Mouse (Mus musculus) c-Kit-positive CD71-positive TER-119-positive erythroid progenitor cells, embryonic 14.5 days (primary cell): Measurements from ENCODE around the gene Tjp1.

Source experiments
- DNase-seq: peaks from one replicate; pipeline ENCODE4 v3.0.0-alpha.2; 2013; ENCODE audit warnings: low spot score

Gene Tjp1

GRCm38 (mm10) chr7:65357538-65357937, 170.0 kb downstream of the Tjp1 start:
- no peak for DNase-seq

- DNase-seq = no peak
Measured at GRCm38 (mm10) chr7:65356204-65356603, 171.4 kb downstream of the Tjp1 start.

DNA sequence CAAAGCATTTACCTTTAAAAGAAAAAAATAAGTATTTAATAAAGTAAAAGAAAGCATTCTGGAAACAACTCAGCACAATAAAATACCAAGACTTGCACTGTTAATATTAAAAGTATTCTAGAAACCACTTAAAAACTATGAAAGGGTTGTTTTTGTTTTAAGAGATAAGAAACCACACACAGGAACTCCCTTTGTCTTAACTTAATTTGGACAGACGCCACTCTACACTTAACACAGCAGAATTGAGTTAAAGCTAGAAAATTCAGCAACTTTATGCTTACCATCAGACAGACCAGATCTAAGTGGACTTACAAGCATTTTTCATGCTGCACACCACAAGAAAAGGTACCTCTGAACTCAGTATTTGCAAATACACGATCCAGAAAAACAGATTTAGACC, 172.7 kb downstream of the Tjp1 start:
- no peak for DNase-seq

DNA sequence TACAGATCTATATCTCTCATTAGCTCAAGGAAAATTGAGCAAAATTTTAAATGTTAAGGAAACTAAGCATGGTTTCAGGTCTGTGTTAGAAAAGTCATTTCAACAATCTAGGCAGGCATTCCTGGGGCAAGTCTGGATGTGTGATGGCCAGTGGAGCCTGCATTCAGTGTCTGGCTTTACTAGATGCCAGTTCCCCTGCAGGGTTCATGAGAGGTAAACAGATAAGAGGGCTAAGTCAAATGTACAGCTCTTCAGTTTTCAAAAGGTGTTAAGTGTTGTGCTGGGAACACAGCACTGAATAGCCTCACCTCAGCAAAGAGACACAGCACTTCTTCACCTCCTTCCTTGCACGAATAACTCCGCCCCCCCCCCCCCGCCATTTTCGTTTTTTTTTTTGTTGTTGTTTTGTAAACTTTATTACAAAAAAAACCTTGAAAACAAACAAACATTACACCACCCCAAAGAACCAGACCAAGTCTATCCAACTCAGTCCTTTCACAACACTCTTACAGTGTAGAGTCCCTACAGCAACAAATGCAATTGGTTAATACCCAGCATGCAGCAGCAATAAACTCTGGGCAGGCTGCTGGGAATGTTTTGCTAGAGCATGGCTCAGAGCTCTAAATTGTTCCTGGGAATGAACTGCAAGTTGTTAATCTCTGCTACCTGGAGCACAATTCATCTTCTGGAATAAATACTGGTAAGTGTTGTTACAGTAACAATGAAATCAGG, 177.1 kb downstream of the Tjp1 start:
- no peak for DNase-seq

DNA sequence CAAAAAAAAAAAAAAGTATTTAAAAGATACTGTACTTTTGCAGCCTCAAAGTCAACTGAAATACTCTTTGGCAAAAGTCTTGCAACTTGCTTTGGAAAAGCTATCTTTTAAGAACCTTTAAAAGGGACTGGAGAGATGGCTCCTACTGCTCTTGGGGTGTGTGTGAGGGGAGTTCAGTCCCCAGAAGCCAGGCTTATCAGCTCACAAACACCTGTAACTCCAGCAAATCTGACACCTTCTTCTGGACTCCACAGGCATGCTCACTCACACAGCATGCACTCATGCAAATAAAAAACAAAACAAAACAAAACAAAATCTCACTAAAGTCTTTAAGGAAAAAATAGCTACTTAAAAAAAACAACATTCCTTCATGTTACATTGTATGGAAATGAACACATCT, 179.0 kb downstream of the Tjp1 start:
- no peak for DNase-seq

GRCm38 (mm10) chr7:65345314-65345713, 182.3 kb downstream of the Tjp1 start:
- no peak for DNase-seq

DNA sequence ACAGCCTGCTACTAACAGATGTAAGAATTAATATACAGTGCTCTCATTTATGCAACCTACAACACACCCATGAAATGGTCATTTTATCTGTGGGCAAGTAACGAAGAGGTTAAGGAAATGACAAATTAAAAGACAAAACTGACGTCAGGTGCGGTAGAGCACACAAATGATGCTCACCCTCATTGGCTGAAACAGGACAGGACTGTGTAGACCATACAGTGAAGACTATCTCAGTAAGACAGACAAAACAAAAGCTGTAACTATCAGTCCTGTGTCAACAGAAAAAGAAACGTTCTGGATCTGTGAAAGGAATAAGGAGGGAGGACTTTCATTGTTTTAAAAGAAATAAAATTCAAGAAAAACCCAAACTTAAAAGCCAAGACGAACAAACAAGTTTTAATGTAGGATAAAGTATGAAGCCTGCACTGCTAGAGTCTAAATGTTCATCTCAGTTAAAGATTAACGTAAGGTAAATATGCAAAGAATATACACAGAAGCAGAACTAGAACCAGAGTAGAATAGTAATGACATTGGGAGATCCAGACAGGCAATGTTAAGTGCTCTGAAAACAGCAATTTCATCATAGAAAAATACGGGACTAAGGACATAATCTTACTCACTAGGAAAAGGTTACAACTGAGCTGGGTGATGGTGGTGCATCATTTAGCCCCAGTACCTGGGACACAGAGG, 189.9 kb downstream of the Tjp1 start:
- DNase-seq = no peak

GRCm38 (mm10) chr7:65333081-65333760, 194.4 kb downstream of the Tjp1 start:
- DNase-seq = no peak

- DNase-seq = peak; percentile 52
Measured at GRCm38 (mm10) chr7:65319047-65319725, 208.4 kb downstream of the Tjp1 start.

DNA sequence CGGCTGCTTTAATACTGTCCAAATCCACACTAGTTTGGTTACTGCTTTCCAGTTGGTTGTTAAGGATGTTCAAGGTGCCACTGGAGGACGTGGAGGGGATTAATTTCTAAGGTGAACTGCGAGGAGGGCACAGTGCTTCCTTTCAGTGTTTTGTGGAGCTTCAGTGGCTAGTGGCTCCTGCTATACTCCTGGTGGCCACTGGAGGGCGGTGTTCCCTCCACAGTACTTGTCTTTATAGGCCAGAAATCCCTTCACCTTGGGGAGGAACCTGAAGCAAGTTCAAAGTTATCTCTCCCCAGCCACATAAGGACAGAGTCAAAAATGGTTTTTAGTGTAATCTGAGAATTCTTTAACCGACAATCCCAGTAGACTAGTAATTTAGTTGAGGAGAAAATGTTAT, 210.2 kb downstream of the Tjp1 start:
- DNase-seq = peak; percentile 34

DNA sequence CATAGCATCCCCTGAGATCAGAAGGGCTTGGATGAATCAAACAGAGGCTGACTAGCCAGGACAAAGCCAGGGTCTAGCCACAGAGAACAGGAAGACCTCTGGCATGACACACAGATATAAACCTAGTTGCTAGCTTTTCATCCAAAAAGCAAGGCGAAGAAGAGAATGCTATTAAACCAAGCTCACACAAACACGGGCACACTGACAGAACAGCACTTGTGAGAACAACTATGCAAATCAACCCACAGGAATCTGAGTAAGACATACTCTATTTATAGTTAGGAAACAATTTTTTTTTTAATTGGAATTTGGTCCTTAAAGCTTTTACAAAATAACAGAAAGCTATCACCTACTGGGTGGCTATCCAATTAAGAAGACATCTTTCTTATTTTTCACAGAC, 212.4 kb downstream of the Tjp1 start:
- no peak for DNase-seq

DNA sequence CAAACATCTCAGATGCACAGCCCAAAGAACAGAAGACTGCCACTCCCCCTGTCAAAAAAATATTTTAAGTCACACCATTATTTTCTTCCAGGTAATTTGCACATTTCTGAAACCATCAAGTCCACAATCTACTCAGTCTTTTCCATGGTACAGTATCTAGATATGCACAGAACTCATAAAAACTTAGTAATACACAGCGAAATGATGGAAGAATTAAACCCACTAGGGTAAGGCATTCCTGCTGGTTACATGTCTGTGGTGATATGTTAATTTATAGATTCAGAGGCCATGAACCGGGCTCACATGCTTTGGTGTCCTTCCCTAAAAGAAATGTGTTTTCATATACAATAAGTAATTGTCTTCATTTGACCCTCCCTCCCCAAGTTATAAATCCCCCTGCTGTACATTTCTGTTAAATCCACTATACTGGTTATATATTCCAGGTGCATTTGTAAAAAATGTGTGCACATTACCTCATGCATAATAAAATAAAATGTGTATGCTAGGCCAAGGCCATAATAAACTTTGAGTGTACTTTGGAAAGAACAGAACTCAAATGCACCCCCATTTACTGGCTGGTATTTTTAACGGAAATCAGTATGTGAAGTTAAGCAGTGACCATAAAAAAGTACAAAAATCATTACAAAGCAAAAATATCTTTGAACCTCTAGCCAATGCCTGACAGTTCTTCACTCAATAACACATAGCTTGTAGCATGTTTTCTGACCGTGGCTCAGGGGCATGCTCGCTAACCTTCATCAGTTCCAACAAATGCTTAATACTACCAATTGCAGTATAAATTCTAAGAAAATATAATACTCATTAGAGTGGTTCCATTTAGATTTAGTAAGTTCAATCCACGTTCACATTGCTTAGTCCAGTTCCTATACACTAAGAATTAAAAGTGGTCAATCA, 230.6 kb downstream of the Tjp1 start:
- no peak for DNase-seq

GRCm38 (mm10) chr7:65282886-65283285, 244.7 kb downstream of the Tjp1 start:
- no peak for DNase-seq

- DNase-seq = no peak
Measured at GRCm38 (mm10) chr7:65281960-65282359, 245.6 kb downstream of the Tjp1 start.

DNA sequence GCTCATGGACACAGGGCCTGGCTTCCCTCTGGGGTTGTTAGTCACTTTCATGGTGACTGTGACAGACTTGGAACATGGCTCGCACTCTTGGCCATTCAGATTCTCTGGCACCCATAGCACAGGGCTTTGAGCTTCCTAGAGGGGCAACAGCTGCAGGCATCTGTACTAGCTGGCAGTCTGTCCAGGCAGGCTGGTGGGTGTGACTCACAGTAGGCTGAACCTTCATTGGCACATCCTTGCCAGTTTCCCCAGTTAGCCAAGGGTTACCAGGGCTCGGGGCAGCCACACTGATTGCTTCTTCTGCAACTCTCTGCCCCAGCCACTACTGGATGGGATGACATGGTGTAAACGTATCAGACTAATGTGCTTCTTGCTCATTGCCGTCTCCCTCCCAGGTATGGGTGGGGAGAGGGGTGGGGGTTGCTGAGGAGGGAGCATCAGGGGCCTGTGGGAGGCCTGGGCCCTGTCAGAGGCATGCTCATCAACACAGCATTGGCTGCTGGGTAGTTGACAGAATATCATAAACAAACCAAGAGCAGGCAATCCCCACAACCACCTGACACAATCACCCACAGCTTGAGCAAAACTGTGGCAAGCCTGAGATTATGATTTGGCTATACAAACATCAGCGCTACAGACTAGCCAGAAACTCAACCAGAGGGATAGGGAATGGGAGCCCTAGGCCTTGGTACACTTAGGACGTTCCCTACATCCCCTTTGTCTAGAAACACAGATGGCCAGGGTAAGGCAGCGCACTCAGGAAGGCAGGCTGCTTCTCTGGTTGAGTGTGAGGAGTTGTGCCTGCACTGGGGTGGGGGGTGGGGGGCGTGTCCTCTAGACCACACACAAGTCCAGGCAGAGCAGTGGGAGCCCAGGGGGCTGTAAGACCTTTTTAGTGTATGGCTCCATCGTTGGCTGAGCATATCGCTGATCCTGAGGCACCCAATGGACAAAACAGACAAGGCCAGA, 246.4 kb downstream of the Tjp1 start:
- no peak for DNase-seq

DNA sequence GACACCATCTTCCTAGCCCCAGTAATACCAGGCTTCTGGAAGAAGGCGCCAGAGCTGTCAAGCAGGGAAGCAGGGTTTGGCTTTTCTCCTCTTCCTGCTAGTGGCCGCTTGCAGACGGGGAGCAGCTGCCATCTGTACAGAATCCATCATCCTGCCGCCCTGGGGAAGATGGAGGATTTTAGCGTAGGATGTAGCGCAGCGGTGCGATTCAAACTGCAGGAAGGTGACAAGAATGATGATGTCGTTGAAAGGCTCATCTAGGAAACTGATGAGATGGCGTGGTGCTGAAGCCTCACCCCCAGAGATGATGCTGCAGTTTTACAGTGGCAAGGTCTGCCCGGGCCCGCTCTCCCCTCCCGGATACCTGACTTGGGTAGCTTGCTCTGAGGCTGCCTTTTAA, 248.3 kb downstream of the Tjp1 start:
- no peak for DNase-seq

DNA sequence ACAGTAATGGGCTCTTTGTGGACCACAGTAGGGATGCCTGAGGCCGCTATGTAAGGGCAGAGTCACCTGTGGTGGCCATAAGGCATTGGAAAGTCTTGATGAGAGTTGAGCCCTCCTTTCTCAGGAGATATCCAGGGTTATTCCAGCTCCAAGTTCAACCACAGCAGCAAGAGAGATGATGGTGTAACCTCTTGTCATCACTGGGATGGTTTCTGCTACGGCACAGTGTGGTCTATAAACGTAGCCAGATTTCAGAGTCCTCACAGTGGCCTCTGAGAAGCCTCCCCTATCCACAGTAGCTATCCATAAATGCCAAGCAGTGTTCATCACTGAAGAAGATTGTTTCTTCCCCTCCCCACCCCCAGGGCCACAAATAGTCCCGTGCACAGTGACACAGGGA, 251.8 kb downstream of the Tjp1 start:
- no peak for DNase-seq

GRCm38 (mm10) chr7:65274216-65274615, 253.4 kb downstream of the Tjp1 start:
- no peak for DNase-seq

DNA sequence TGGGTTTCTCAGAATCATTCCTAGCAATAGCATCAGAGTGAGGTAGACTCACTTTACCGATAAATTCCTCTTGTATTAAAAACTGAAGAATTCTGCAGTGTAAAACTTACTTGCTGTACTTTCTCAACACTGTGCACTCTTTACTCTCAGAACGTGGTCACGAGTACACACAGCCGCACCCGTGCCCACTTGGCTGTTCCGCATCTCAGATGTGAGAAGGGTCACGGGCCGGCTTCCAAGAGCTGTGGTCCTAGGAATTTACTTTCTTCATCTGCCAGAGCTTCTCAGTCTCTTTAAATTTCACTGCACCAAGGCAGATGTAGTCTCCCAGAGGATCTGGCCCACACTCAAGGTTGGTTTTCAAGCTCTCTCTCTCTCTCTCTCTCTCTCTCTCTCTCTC, 277.9 kb downstream of the Tjp1 start:
- no peak for DNase-seq
